Mouse (Mus musculus) midbrain, postnatal 0 days (tissue): ENCODE measurements around the gene Col4a1. TPM values are rescaled to one million over a fixed set of nuclear protein-coding genes. Genes with fewer than 3 reads are reported as not detected.
A peak's percentile ranks its signal among the peaks of the same experiment; 100 is the strongest.

Experiments
- ATAC-seq: fragments of 200-750 bp; cut with Nextera tagmentation; 2 replicates; pipeline ENCODE4 v1.8.0; 2017; ENCODE audit warnings: moderate number of reproducible peaks, mild to moderate bottlenecking, moderate TSS enrichment, moderate library complexity; ENCODE audit not compliant: low FRiP score
- DNase-seq: peaks from one replicate; pipeline ENCODE4 v3.0.0-alpha.2; 2015; ENCODE audit warnings: low spot score
- H3K27ac ChIP-seq: fragments of 300-500 bp; sonication (generic); 2 replicates; pipeline ENCODE4 v1.5.1; 2014; ENCODE audit warnings: low read depth, mild to moderate bottlenecking, low read length, mixed read lengths
- H3K27me3 ChIP-seq: fragments of 300-500 bp; sonication (generic); 2 replicates; pipeline ENCODE4 v1.6.1; 2014; ENCODE audit warnings: low read length, control low read depth, mixed read lengths; ENCODE audit not compliant: insufficient read depth
- H3K36me3 ChIP-seq: fragments of 300-500 bp; sonication (generic); 2 replicates; pipeline ENCODE4 v1.6.1; 2014; ENCODE audit warnings: low read length, control low read depth, mixed read lengths; ENCODE audit not compliant: insufficient read depth
- H3K4me1 ChIP-seq: fragments of 300-500 bp; sonication (generic); 2 replicates; pipeline ENCODE4 v1.6.1; 2014; ENCODE audit warnings: mild to moderate bottlenecking, control low read depth, antibody characterized with exemption, low read length, mixed read lengths; ENCODE audit not compliant: insufficient read depth
- H3K4me2 ChIP-seq: fragments of 300-500 bp; sonication (generic); 2 replicates; pipeline ENCODE4 v1.6.1; 2014; ENCODE audit warnings: low read depth, mild to moderate bottlenecking, low read length, mixed read lengths; ENCODE audit not compliant: poor library complexity, severe bottlenecking
- H3K4me3 ChIP-seq: fragments of 300-500 bp; sonication (generic); 2 replicates; pipeline ENCODE4 v1.5.1; 2014; ENCODE audit warnings: low read depth, mild to moderate bottlenecking, low read length, moderate library complexity
- H3K9ac ChIP-seq: fragments of 300-500 bp; sonication (generic); replicated peaks from 2 replicates; pipeline ENCODE4 v1.6.1; 2014; ENCODE audit warnings: mild to moderate bottlenecking, low read length, moderate library complexity, mixed read lengths; ENCODE audit not compliant: poor library complexity, severe bottlenecking
- H3K9me3 ChIP-seq: fragments of 300-500 bp; sonication (generic); 2 replicates; pipeline ENCODE4 v1.6.1; 2016; ENCODE audit warnings: low read length, control low read depth
- CTCF ChIP-seq: IDR thresholded peaks from 2 replicates; pipeline ENCODE4 v1.5.1; 2016; ENCODE audit warnings: antibody characterized with exemption, mild to moderate bottlenecking
- WGBS: fragments of 180-500 bp; shearing (Covaris S2); extraction: QIAGEN DNeasy Blood & Tissue Kit; methylation state at CpG from one replicate; pipeline ENCODE4 v1.1.7; 2014; 5-methylcytosine and 5-hydroxymethylcytosine counted together
- polyA plus RNA-seq: library from polyadenylated mRNA; unstranded; fragments of >200 nt; fragmentation: Nextera tagmentation; extraction: Ambion mirVana; gene quantifications from 2 replicates; pipeline ENCODE4 v1.2.1, GENCODE M21; 2015
- total RNA-seq: library from RNA; depleted of rRNA; stranded (reverse); fragments of >200 nt; gene quantifications from 2 replicates; pipeline ENCODE4 v1.2.3, GENCODE M21; 2014

Gene Col4a1
- total and polyA plus RNA-seq, 2 experiments from 2014 or later = 45.2 to 219 TPM

- Histone ChIP-seq H3K9ac (no peak overlapping the region), H3K27ac (no peak overlapping the region), H3K36me3 (no peaks in the 10 kb centered on the region), H3K27me3 (no peaks in the 10 kb centered on the region), H3K4me2 (no peak overlapping the region), H3K9me3 (no peaks in the 10 kb centered on the region), H3K4me1 (no peaks in the 10 kb centered on the region), H3K4me3 (no peak overlapping the region)
- no peak for ATAC-seq
- no peak for DNase-seq
- TF ChIP-seq CTCF = no peak
- WGBS = 8% methylated on average over 1 of the region's 1 CpGs
Observed at GRCm38 (mm10) chr8:11290533-11290932, 22.1 kb downstream of the Col4a1 start.

GRCm38 (mm10) chr8:11288286-11288685, 24.3 kb downstream of the Col4a1 start:
- Histone ChIP-seq H3K4me1 (no peaks in the 10 kb centered on the region), H3K4me3 (no peak overlapping the region), H3K27me3 (no peaks in the 10 kb centered on the region), H3K9me3 (no peaks in the 10 kb centered on the region), H3K9ac (no peak overlapping the region), H3K4me2 (no peak overlapping the region), H3K36me3 (no peaks in the 10 kb centered on the region), H3K27ac (no peak overlapping the region)
- 41% methylated on average over 6 of the region's 6 CpGs for WGBS
- no peak for ATAC-seq
- no peak for TF ChIP-seq CTCF
- no peak for DNase-seq

GRCm38 (mm10) chr8:11287139-11287538, 25.5 kb downstream of the Col4a1 start:
- no peak overlapping the region for H3K4me2 ChIP-seq
- no peak overlapping the region for H3K9ac ChIP-seq
- no peaks in the 10 kb centered on the region for H3K4me1 ChIP-seq
- H3K27ac ChIP-seq = no peak overlapping the region
- H3K27me3 ChIP-seq = no peaks in the 10 kb centered on the region
- TF ChIP-seq CTCF = no peak
- H3K4me3 ChIP-seq = no peak overlapping the region
- no peaks in the 10 kb centered on the region for H3K36me3 ChIP-seq
- ATAC-seq = no peak
- WGBS = 50% methylated on average over 3 of the region's 3 CpGs
- no peaks in the 10 kb centered on the region for H3K9me3 ChIP-seq
- no peak for DNase-seq

GRCm38 (mm10) chr8:11285437-11285836, 27.2 kb downstream of the Col4a1 start:
- no peak overlapping the region for H3K9ac ChIP-seq
- ATAC-seq (no peak), DNase-seq (no peak)
- H3K4me2 ChIP-seq = no peak overlapping the region
- H3K9me3 ChIP-seq = no peaks in the 10 kb centered on the region
- 70% methylated on average over 4 of the region's 4 CpGs for WGBS
- no peak for TF ChIP-seq CTCF
- H3K27ac ChIP-seq = no peak overlapping the region
- H3K4me3 ChIP-seq = no peak overlapping the region
- H3K36me3 ChIP-seq = no peaks in the 10 kb centered on the region
- H3K4me1 ChIP-seq = no peaks in the 10 kb centered on the region
- H3K27me3 ChIP-seq = no peaks in the 10 kb centered on the region

GRCm38 (mm10) chr8:11283217-11283616, 29.4 kb downstream of the Col4a1 start:
- Histone ChIP-seq H3K27ac (no peak overlapping the region), H3K4me3 (no peak overlapping the region), H3K27me3 (no peaks in the 10 kb centered on the region), H3K9me3 (no peaks in the 10 kb centered on the region), H3K36me3 (no peaks in the 10 kb centered on the region), H3K4me2 (no peak overlapping the region), H3K9ac (no peak overlapping the region), H3K4me1 (no peaks in the 10 kb centered on the region)
- WGBS = 48% methylated on average over 10 of the region's 10 CpGs
- DNase-seq = no peak
- 0 out of 2 replicates have a peak, but pooled peaks have one; percentile 27 for ATAC-seq
- no peak for TF ChIP-seq CTCF

- H3K9ac ChIP-seq = no peak overlapping the region
- no peaks in the 10 kb centered on the region for H3K27me3 ChIP-seq
- TF ChIP-seq CTCF = no peak
- no peaks in the 10 kb centered on the region for H3K4me1 ChIP-seq
- no peak overlapping the region for H3K4me3 ChIP-seq
- H3K4me2 ChIP-seq = no peak overlapping the region
- no peak for ATAC-seq
- H3K36me3 ChIP-seq = no peaks in the 10 kb centered on the region
- no peak for DNase-seq
- no peaks in the 10 kb centered on the region for H3K9me3 ChIP-seq
- WGBS = 61% methylated on average over 7 of the region's 7 CpGs
- no peak overlapping the region for H3K27ac ChIP-seq
Observed at GRCm38 (mm10) chr8:11282696-11283095, 29.9 kb downstream of the Col4a1 start.
